Mouse (Mus musculus) left cerebral cortex, postnatal 14 days (tissue): ENCODE results near the gene Gm9789. TPM values are rescaled to one million over a fixed set of nuclear protein-coding genes. Genes with fewer than 3 reads are reported as not detected.
"Not testable (repeated sequence)": the region's sequence is repeated elsewhere in the genome, so short reads cannot be mapped to it uniquely, and the experiment has no call there.

Source experiments
- DNase-seq, 2 experiments: peaks; one replicate each; pipeline ENCODE4 v3.0.0; 2021 to 2022; ENCODE audit warnings: low spot score in 2 of 2, mixed read lengths in 1 of 2
- intact Hi-C: fragments of 180-260 bp; cut with DNase I; formaldehyde crosslinking; loops from one replicate; pipeline ENCODE4 v1.15.1; 2025
- long read RNA-seq, 2 experiments: library from polyadenylated mRNA; stranded (forward); transcript quantifications; one replicate each; pipeline ENCODE4 v2.0.0; 2021
- total RNA-seq, 2 experiments: library from RNA; stranded (reverse); gene quantifications; 2 replicates each; pipeline ENCODE4 v1.2.3; 2021

Gene Gm9789
- not detected for total RNA-seq
- long read RNA-seq, experiment 1 = 0 reads
- long read RNA-seq, experiment 2 = 0 reads

DNA sequence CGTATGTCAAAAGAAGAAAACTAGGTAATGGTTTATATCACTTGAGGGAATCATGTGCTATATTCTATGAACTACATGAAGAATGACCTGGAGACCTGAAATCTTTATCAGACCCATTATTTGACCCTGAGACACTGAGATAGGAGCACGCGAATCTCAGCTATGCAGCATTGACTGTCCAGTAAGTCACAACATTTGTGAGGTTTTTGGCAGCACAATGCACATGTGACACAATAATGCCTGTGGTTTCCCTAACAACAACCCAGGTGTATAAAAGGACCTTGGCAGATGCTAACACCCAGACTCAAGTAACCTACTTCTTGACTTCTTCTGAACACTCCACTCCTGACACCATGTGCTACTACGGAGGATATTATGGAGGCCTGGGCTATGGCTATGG lies at the start of gene Gm9789:
Gene Gm9789 (plus strand): TSS at position 301 of the 400 bp plus-strand sequence.
- no peak for DNase-seq
- intact Hi-C loops = no loop called here

DNA sequence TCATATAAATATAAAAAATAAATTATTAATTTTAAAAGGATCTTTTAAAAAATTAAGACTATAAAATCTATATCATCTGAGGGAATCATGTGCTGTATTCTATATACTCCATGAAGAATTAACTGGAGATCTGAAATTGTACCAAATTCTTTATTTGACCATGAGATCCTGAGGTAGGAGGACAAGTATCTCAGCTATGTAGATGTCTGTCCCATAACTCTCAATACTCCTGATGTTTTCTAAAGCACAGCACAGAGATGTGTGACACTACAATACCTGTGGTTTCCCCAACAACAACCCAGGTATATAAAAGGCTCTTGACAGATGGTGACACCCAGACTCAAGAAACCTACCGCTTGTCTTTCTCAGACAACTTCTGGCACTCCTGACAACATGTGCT lies 17.2 kb upstream of the Gm9789 start, which contains the start of gene Gm6358:
Gene Gm6358 (plus strand): TSS at position 301 of the 400 bp plus-strand sequence.
- intact Hi-C loops = no loop called here
- no peak for DNase-seq

DNA sequence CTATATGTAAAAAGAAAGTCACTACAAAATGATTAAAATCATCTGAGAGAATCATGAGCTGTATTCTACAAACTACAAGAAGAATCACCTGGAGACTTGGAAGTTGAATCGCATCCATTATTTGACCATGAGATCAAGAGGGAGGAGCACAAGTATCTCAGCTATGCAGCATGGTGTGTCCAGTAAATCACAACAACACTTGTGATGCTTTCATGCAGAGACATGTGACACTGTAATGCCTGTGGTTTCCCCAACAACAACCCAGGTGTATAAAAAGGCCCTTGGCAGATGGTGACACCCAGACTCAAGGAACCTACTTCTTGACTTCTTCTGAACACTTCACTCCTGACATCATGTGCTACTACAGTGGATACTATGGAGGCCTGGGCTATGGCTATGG lies 7.0 kb upstream of the Gm9789 start, which contains the start of gene Gm10061:
Gene Gm10061 (plus strand): TSS at position 301 of the 400 bp plus-strand sequence.
- no peak for DNase-seq
- intact Hi-C loops = no loop called here

DNA sequence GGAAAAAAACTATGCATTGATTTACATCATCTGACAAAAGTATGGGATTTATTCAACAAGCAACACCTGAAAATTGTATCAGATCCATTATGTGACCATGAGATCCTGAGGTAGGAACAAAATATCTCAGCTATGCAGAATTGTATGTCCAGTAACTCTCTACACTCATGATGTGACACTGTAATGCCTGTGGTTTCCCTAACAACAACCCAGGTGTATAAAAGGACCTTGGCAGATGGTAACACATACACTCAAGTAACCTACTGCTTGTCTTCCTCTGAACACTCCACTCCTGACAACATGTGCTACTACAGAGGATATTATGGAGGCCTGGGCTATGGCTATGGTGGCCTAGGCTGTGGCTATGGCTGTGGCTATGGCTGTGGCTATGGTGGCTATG lies 11.4 kb downstream of the Gm9789 start, which contains the start of gene Gm7735:
Gene Gm7735 (plus strand): TSS at position 301 of the 400 bp plus-strand sequence.
- DNase-seq, intact Hi-C loops: not testable (repeated sequence)

DNA sequence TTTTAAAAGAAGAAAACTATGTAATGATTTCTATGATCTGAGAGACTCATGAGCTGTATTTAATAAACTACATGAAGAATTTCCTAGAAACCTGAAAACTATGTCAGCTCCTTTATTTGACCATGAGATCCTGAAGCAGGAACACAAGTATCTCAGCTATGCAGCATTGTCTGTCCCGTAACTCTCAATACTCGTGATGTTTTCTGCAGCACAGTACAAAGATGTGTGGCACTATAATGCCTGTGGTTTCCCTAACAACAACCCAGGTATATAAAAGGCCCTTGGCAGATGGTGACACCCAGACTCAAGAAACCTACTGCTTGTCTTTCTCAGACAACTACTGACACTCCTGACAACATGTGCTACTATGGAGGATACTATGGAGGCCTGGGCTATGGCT lies 16.7 kb downstream of the Gm9789 start, which contains the start of gene 1110057P08Rik:
Gene 1110057P08Rik (plus strand): TSS at position 301 of the 400 bp plus-strand sequence.
- intact Hi-C loops = no loop called here
- DNase-seq = no peak

DNA sequence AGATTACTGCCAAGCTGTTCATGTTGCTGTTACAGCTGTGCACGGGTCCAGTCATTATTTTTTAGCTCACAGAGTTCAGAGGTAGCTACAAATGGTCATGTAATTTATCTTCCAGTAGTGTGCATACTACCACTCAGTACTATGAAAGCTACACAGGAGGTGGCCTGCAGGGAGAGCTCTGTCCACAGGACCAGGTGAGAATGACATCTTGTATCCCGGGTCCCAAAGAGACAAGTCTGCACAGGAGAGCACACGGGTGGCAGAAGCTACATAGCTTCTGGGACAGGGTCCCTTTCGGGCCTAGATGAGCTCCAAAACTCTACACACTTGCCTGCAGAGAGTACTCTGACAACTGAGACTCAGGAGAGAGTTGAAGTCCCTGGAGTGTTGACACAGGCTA lies 30.9 kb downstream of the Gm9789 start:
- DNase-seq = no peak
- intact Hi-C loops = no loop called here

DNA sequence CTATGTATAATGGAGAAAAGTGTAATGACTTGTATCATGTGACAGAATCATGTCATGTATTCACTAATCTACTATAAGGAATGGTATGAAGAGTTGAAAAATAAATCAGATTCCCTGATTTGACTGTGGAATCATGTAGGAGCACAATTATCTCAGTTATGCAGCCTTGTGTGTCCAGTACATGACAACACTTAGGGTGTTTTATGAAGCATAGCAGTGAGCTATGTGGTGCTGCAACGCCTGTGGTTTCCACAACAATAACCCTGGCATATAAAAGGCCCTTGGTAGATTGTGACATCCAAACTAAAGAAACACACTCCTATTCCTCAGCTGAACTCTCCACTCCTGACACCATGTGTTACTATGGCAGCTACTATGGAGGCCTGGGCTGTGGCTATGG lies 47.8 kb downstream of the Gm9789 start, which contains the start of gene Krtap20-2:
Gene Krtap20-2 (plus strand): TSS at position 301 of the 400 bp plus-strand sequence.
- intact Hi-C loops = no loop called here
- DNase-seq = no peak

Other genes with a start within 250 kb of the Gm9789 start
- gene Krtap19-9b, start 225.7 kb upstream of the Gm9789 start, total RNA-seq = not detected
- not detected for gene Krtap16-3, start 195.1 kb upstream of the Gm9789 start, total RNA-seq
- not detected for gene Krtap22-2, start 147.2 kb upstream of the Gm9789 start, total RNA-seq
- gene Gm10229, start 142.7 kb upstream of the Gm9789 start, total RNA-seq = not detected
- not detected for gene Krtap6-1, start 126.3 kb upstream of the Gm9789 start, total RNA-seq
- gene Gm10228, start 116.5 kb upstream of the Gm9789 start, total RNA-seq = not detected
- not detected for gene Krtap6-5, start 110.1 kb upstream of the Gm9789 start, total RNA-seq
- not detected for gene 1110025L11Rik, start 94.0 kb upstream of the Gm9789 start, total RNA-seq
- not detected for gene Krtap6-3, start 73.9 kb upstream of the Gm9789 start, total RNA-seq
- gene Gm6358, start 17.1 kb upstream of the Gm9789 start, total RNA-seq = not detected
- gene Gm10061, start 6.9 kb upstream of the Gm9789 start, total RNA-seq = not detected
- gene Gm7735, start 11.5 kb downstream of the Gm9789 start, total RNA-seq = not detected
- not detected for gene 1110057P08Rik, start 16.8 kb downstream of the Gm9789 start, total RNA-seq
- not detected for gene Krtap20-2, start 47.9 kb downstream of the Gm9789 start, total RNA-seq
- gene Krtap21-1, start 245.9 kb downstream of the Gm9789 start, total RNA-seq = not detected